Mouse (Mus musculus) midbrain, postnatal 0 days (tissue): ENCODE data around the gene Smtn. TPM values are rescaled to one million over a fixed set of nuclear protein-coding genes. Genes with fewer than 3 reads are reported as not detected.
A peak's percentile ranks its signal among the peaks of the same experiment; 100 is the strongest.

ENCODE experiments used
- ATAC-seq: fragments of 200-750 bp; cut with Nextera tagmentation; 2 replicates; pipeline ENCODE4 v1.8.0; 2017; ENCODE audit warnings: moderate number of reproducible peaks, mild to moderate bottlenecking, moderate TSS enrichment, moderate library complexity; ENCODE audit not compliant: low FRiP score
- DNase-seq: peaks from one replicate; pipeline ENCODE4 v3.0.0-alpha.2; 2015; ENCODE audit warnings: low spot score
- H3K27ac ChIP-seq: fragments of 300-500 bp; sonication (generic); 2 replicates; pipeline ENCODE4 v1.5.1; 2014; ENCODE audit warnings: low read depth, mild to moderate bottlenecking, low read length, mixed read lengths
- H3K27me3 ChIP-seq: fragments of 300-500 bp; sonication (generic); 2 replicates; pipeline ENCODE4 v1.6.1; 2014; ENCODE audit warnings: low read length, control low read depth, mixed read lengths; ENCODE audit not compliant: insufficient read depth
- H3K36me3 ChIP-seq: fragments of 300-500 bp; sonication (generic); 2 replicates; pipeline ENCODE4 v1.6.1; 2014; ENCODE audit warnings: low read length, control low read depth, mixed read lengths; ENCODE audit not compliant: insufficient read depth
- H3K4me1 ChIP-seq: fragments of 300-500 bp; sonication (generic); 2 replicates; pipeline ENCODE4 v1.6.1; 2014; ENCODE audit warnings: mild to moderate bottlenecking, control low read depth, antibody characterized with exemption, low read length, mixed read lengths; ENCODE audit not compliant: insufficient read depth
- H3K4me2 ChIP-seq: fragments of 300-500 bp; sonication (generic); 2 replicates; pipeline ENCODE4 v1.6.1; 2014; ENCODE audit warnings: low read depth, mild to moderate bottlenecking, low read length, mixed read lengths; ENCODE audit not compliant: poor library complexity, severe bottlenecking
- H3K4me3 ChIP-seq: fragments of 300-500 bp; sonication (generic); 2 replicates; pipeline ENCODE4 v1.5.1; 2014; ENCODE audit warnings: low read depth, mild to moderate bottlenecking, low read length, moderate library complexity
- H3K9ac ChIP-seq: fragments of 300-500 bp; sonication (generic); replicated peaks from 2 replicates; pipeline ENCODE4 v1.6.1; 2014; ENCODE audit warnings: mild to moderate bottlenecking, low read length, moderate library complexity, mixed read lengths; ENCODE audit not compliant: poor library complexity, severe bottlenecking
- H3K9me3 ChIP-seq: fragments of 300-500 bp; sonication (generic); 2 replicates; pipeline ENCODE4 v1.6.1; 2016; ENCODE audit warnings: low read length, control low read depth
- CTCF ChIP-seq: IDR thresholded peaks from 2 replicates; pipeline ENCODE4 v1.5.1; 2016; ENCODE audit warnings: antibody characterized with exemption, mild to moderate bottlenecking
- whole genome bisulfite sequencing: fragments of 180-500 bp; shearing (Covaris S2); extraction: QIAGEN DNeasy Blood & Tissue Kit; methylation state at CpG from one replicate; pipeline ENCODE4 v1.1.7; 2014; 5-methylcytosine and 5-hydroxymethylcytosine counted together
- polyA plus RNA-seq: library from polyadenylated mRNA; unstranded; fragments of >200 nt; fragmentation: Nextera tagmentation; extraction: Ambion mirVana; gene quantifications from 2 replicates; pipeline ENCODE4 v1.2.1, GENCODE M21; 2015
- total RNA-seq: library from RNA; depleted of rRNA; stranded (reverse); fragments of >200 nt; gene quantifications from 2 replicates; pipeline ENCODE4 v1.2.3, GENCODE M21; 2014

Smtn gene
- total and polyA plus RNA-seq, 2 experiments from 2014 or later, result 8.1 to 9.9 TPM

GRCm38 (mm10) chr11:3549791-3550190 lies 9.4 kb upstream of the Smtn start:
- no peaks in the 10 kb centered on the region for H3K27me3 ChIP-seq
- no peak overlapping the region for H3K4me2 ChIP-seq
- no peak overlapping the region for H3K27ac ChIP-seq
- no peaks in the 10 kb centered on the region for H3K9me3 ChIP-seq
- H3K36me3 ChIP-seq, result no peaks in the 10 kb centered on the region
- WGBS, result 85% methylated on average over 5 of the region's 5 CpGs
- no peak overlapping the region for H3K9ac ChIP-seq
- DNase-seq (no peak), ATAC-seq (no peak)
- no peaks in the 10 kb centered on the region for H3K4me1 ChIP-seq
- H3K4me3 ChIP-seq, result no peak overlapping the region
- no peak for TF ChIP-seq CTCF

- H3K4me2 ChIP-seq, result no peak overlapping the region
- no peak for TF ChIP-seq CTCF
- H3K27ac ChIP-seq, result no peak overlapping the region
- no peak for DNase-seq
- ATAC-seq, result no peak
- H3K4me3 ChIP-seq, result no peak overlapping the region
- no peaks in the 10 kb centered on the region for H3K9me3 ChIP-seq
- WGBS, result 55% methylated on average over 3 of the region's 3 CpGs
- no peaks in the 10 kb centered on the region for H3K36me3 ChIP-seq
- H3K27me3 ChIP-seq, result no peaks in the 10 kb centered on the region
- no peaks in the 10 kb centered on the region for H3K4me1 ChIP-seq
- H3K9ac ChIP-seq, result no peak overlapping the region
Observed at GRCm38 (mm10) chr11:3548564-3549295, 8.3 kb upstream of the Smtn start.

- H3K27ac ChIP-seq, result no peak overlapping the region
- TF ChIP-seq CTCF, result no peak
- no peaks in the 10 kb centered on the region for H3K9me3 ChIP-seq
- no peak overlapping the region; the same call in 1 of the 2 replicates for H3K9ac ChIP-seq
- H3K27me3 ChIP-seq, result no peaks in the 10 kb centered on the region
- ATAC-seq, result no peak
- H3K36me3 ChIP-seq, result no peaks in the 10 kb centered on the region
- peak; percentile 45 for DNase-seq
- H3K4me1 ChIP-seq, result no peaks in the 10 kb centered on the region
- H3K4me2 ChIP-seq, result no peak overlapping the region
- no peak overlapping the region for H3K4me3 ChIP-seq
- 47% methylated on average over 6 of the region's 6 CpGs for WGBS
Observed at GRCm38 (mm10) chr11:3547969-3548368, 7.6 kb upstream of the Smtn start.

GRCm38 (mm10) chr11:3547047-3547446 lies 6.6 kb upstream of the Smtn start:
- no peaks in the 10 kb centered on the region for H3K9me3 ChIP-seq
- DNase-seq, result no peak
- no peak overlapping the region for H3K4me2 ChIP-seq
- H3K36me3 ChIP-seq, result no peaks in the 10 kb centered on the region
- ATAC-seq, result no peak
- H3K9ac ChIP-seq, result no peak overlapping the region
- H3K27ac ChIP-seq, result no peak overlapping the region
- TF ChIP-seq CTCF, result no peak
- H3K4me1 ChIP-seq, result no peaks in the 10 kb centered on the region
- no peak overlapping the region for H3K4me3 ChIP-seq
- WGBS, result 76% methylated on average over 2 of the region's 2 CpGs
- H3K27me3 ChIP-seq, result no peaks in the 10 kb centered on the region

GRCm38 (mm10) chr11:3546242-3546562 lies 5.8 kb upstream of the Smtn start:
- no peak overlapping the region for H3K4me3 ChIP-seq
- no peak for TF ChIP-seq CTCF
- no peaks in the 10 kb centered on the region for H3K36me3 ChIP-seq
- H3K27me3 ChIP-seq, result no peaks in the 10 kb centered on the region
- DNase-seq, result no peak
- no peak overlapping the region for H3K9ac ChIP-seq
- no peak overlapping the region for H3K27ac ChIP-seq
- no peaks in the 10 kb centered on the region for H3K4me1 ChIP-seq
- ATAC-seq, result no peak
- no peak overlapping the region for H3K4me2 ChIP-seq
- WGBS, result 18% methylated on average over 1 of the region's 1 CpGs
- no peaks in the 10 kb centered on the region for H3K9me3 ChIP-seq

GRCm38 (mm10) chr11:3545531-3546241 lies 5.3 kb upstream of the Smtn start:
- ATAC-seq (no peak), DNase-seq (no peak)
- no peaks in the 10 kb centered on the region for H3K27me3 ChIP-seq
- H3K9me3 ChIP-seq, result no peaks in the 10 kb centered on the region
- no peak for TF ChIP-seq CTCF
- H3K4me2 ChIP-seq, result no peak overlapping the region
- no peak overlapping the region for H3K4me3 ChIP-seq
- no peak overlapping the region for H3K27ac ChIP-seq
- H3K36me3 ChIP-seq, result no peaks in the 10 kb centered on the region
- no peaks in the 10 kb centered on the region for H3K4me1 ChIP-seq
- no peak overlapping the region for H3K9ac ChIP-seq
- WGBS, result 18% methylated on average over 7 of the region's 9 CpGs
